Mouse (Mus musculus) intestine, postnatal 0 days (tissue): ENCODE measurements at regions not wholly inside any gene's neighbourhood (a gene's known extent, or its start where the extent isn't known, plus 50 kb on each side); places are given as distances from the start of the nearest gene placed in this dataset.

Source experiments
- ATAC-seq: fragments of 200-750 bp; cut with Nextera tagmentation; 2 replicates; pipeline ENCODE4 v1.8.0; 2017; ENCODE audit warnings: mild to moderate bottlenecking, moderate TSS enrichment, moderate library complexity
- H3K27ac ChIP-seq: fragments of 300-500 bp; sonication (generic); 2 replicates; pipeline ENCODE4 v1.5.1; 2014; ENCODE audit warnings: mild to moderate bottlenecking, low read depth, low read length, moderate library complexity
- H3K27me3 ChIP-seq: fragments of 300-500 bp; sonication (generic); replicated peaks from 2 replicates; pipeline ENCODE4 v1.6.1; 2014; ENCODE audit warnings: low read length, mixed read lengths; ENCODE audit not compliant: control insufficient read depth, insufficient read depth
- H3K36me3 ChIP-seq: fragments of 300-500 bp; sonication (generic); 2 replicates; pipeline ENCODE4 v1.6.1; 2014; ENCODE audit warnings: mild to moderate bottlenecking, moderate library complexity; ENCODE audit not compliant: control insufficient read depth, insufficient read depth
- H3K4me1 ChIP-seq: fragments of 300-500 bp; sonication (generic); replicated peaks from 2 replicates; pipeline ENCODE4 v1.6.1; 2014; ENCODE audit warnings: antibody characterized with exemption, low read length, mixed read lengths; ENCODE audit not compliant: control insufficient read depth, insufficient read depth
- H3K4me2 ChIP-seq: fragments of 300-500 bp; sonication (generic); replicated peaks from 2 replicates; pipeline ENCODE4 v1.6.1; 2014; ENCODE audit warnings: low read depth, mild to moderate bottlenecking, moderate library complexity
- H3K4me3 ChIP-seq: fragments of 300-500 bp; sonication (generic); 2 replicates; pipeline ENCODE4 v1.5.1; 2014; ENCODE audit warnings: low read depth, low read length
- H3K9ac ChIP-seq: fragments of 300-500 bp; sonication (generic); 2 replicates; pipeline ENCODE4 v1.6.1; 2014; ENCODE audit warnings: mild to moderate bottlenecking, low read depth, low read length
- H3K9me3 ChIP-seq: fragments of 300-500 bp; sonication (generic); 2 replicates; pipeline ENCODE4 v1.6.1; 2016; ENCODE audit warnings: mixed run types; ENCODE audit not compliant: control insufficient read depth
- CTCF ChIP-seq: sonication (generic); IDR thresholded peaks from 2 replicates; pipeline ENCODE4 v1.5.1; 2016; ENCODE audit warnings: low read depth, mild to moderate bottlenecking, control low read depth, antibody characterized with exemption, moderate library complexity
- WGBS: fragments of 180-500 bp; shearing (Covaris S2); extraction: QIAGEN DNeasy Blood & Tissue Kit; methylation state at CpG from one replicate; pipeline ENCODE4 v1.1.7; 2014; 5-methylcytosine and 5-hydroxymethylcytosine counted together

DNA sequence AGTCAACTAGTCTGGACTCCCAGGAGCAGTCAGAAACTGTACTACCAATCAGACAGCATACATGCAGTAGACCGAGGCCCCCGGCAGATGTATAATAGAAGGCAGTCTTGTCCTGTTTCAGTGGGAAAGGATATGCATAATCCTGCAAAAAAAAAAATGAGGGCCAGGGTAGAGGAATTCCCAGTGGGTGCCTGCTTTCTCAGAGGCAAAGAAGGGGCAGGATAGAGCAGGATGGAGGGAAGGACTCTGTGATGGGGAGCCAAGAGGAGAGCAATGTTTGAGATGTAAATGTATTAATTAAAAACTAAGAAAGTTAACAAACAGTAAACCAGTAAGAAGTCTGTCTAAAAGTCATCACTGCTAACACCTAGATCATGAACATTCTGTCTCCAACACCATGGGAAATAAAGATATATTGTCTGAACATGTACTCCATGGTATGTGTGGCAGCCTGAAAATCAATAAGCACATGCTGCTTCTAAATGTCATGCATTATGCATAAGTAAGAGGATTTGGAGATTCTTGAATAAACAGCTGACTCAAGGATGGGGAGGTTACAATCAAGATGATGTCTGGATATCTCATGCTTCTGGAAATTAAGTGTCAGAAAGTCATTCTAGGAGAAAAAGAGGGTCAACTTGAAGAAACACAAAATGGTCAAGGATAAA, 1485.3 kb downstream of the Naaladl2 start:
- Histone ChIP-seq H3K9ac (no peak overlapping the region), H3K4me2 (no peak overlapping the region), H3K27me3 (no peaks in the 10 kb centered on the region), H3K4me3 (no peak overlapping the region), H3K36me3 (no peaks in the 10 kb centered on the region), H3K4me1 (no peaks in the 10 kb centered on the region), H3K27ac (no peak overlapping the region), H3K9me3 (no peaks in the 10 kb centered on the region)
- WGBS, result 92% methylated on average over 2 of the region's 2 CpGs
- ATAC-seq, result no peak
- TF ChIP-seq CTCF, result no peak

DNA sequence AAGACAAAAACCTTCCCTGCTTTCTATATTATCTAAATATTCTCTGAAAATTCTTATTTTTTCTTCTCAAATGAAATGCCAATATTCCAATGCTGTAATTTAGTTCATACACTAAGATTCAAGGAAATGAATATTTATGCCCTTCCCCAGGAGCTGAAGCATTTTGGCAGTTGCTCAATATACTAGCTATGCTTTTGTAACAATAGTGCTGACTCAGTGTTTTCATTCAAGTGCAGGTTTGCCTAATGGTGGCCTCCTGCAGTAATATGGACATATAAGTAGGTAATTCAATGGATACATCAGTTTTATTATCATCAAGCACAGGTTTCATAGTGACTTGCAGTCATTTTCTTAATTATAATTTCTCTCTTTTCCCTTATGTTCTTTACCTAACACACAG, 1437.3 kb downstream of the Naaladl2 start:
- ATAC-seq, result no peak
- no peak for TF ChIP-seq CTCF

More for the DNA sequence above, 1437.3 kb downstream of the Naaladl2 start:
- Histone ChIP-seq H3K9ac (no peak overlapping the region), H3K4me2 (no peak overlapping the region), H3K27me3 (no peaks in the 10 kb centered on the region), H3K4me1 (no peaks in the 10 kb centered on the region), H3K27ac (no peak overlapping the region), H3K9me3 (no peaks in the 10 kb centered on the region), H3K4me3 (no peak overlapping the region), H3K36me3 (no peaks in the 10 kb centered on the region)
